Mouse (Mus musculus) central nervous system, embryonic 14 days (tissue): Measurements from ENCODE around the gene Begain. TPM values are rescaled to one million over a fixed set of nuclear protein-coding genes. Genes with fewer than 3 reads are reported as not detected.

Experiments used
- polyA plus RNA-seq: library from polyadenylated mRNA; depleted of rRNA; stranded (reverse); fragments of >200 nt; gene quantifications from 2 replicates; pipeline ENCODE4 v1.2.3, GENCODE M21; 2012; rRNA removed

The Begain gene
- polyA plus RNA-seq: 74.2 and 87.0 TPM in 2 replicates

GRCm38 (mm10) chr12:109068167-109068653, at the start of gene Begain:
Gene Begain (minus strand): TSS chr12:109068217.

Other genes starting within 250 kb of the Begain start
- gene Slc25a29, start 232.3 kb downstream of the Begain start, polyA plus RNA-seq: 14.2 and 17.4 TPM in 2 replicates
- 16.6 and 19.0 TPM in 2 replicates for gene Slc25a47, start 232.2 kb downstream of the Begain start, polyA plus RNA-seq
- 10.8 and 11.4 TPM in 2 replicates for gene Wdr25, start 174.6 kb downstream of the Begain start, polyA plus RNA-seq
- 89.5 and 100 TPM in 2 replicates for gene Wars, start 174.0 kb downstream of the Begain start, polyA plus RNA-seq